Mouse (Mus musculus): ENCODE data around the gene Zfp637. TPM values are rescaled to one million over a fixed set of nuclear protein-coding genes. Genes with fewer than 3 reads are reported as not detected.
A peak's percentile ranks its signal among the peaks of the same experiment; 100 is the strongest.

Gene Zfp637
- polyA plus RNA-seq, 1 experiment from 2014 or later = 116 TPM

DNA sequence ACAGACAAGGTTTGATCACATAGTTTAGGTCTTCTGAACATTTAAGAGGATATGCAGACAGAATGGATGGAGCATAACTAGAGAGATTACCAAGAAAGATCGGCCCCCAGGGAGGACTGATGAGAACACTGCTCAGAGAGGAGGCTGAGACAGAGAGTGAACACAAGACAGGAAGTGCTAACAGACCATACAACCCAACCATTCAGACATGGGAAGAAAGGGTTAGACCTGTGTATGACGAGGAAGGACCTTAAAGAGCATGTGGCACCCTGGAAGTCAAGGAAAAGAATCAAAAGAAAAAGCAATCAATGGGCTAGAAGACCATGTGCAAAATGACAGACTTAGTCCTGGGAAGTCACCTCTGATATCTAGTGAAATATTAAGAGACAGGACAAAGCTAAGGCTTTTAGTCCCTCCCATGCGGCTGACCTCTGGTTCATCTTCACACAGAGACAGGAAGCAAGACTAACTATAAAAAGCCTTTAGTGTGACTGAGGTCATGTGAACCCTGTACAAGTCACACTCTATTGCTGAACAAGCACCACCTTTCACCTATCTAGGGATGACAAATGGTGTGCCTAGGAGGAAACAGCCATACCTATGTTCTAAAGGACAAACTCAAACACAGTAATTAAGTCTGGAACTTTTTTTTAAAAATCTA, 33.8 kb downstream of the Zfp637 start:
- Histone ChIP-seq H3K27ac (replicated peaks; ENCODE audit: low read depth, low read length) (no peak overlapping the region), H3K4me1 (ENCODE audit: control insufficient read depth, insufficient read depth, low read length) (no peaks in the 10 kb centered on the region), H3K27me3 (replicated peaks; ENCODE audit: control insufficient read depth, insufficient read depth, low read length) (no peaks in the 10 kb centered on the region), H3K9me3 (ENCODE audit: control insufficient read depth, low read length) (no peaks in the 10 kb centered on the region), H3K9ac (ENCODE audit: low read depth, low read length) (no peak overlapping the region), H3K4me3 (ENCODE audit: low read depth, low read length) (no peak overlapping the region), H3K4me2 (ENCODE audit: low read depth, low read length) (no peak overlapping the region), H3K36me3 (ENCODE audit: control insufficient read depth, insufficient read depth, low read length) (peaks cover 16% of the 10 kb centered on the region; the same call in 1 of the 2 replicates)
- ATAC-seq (ENCODE audit: low read depth) (no peak), DNase-seq (ENCODE audit: low spot score) (no peak)
- 74% methylated on average over 3 of the region's 3 CpGs for WGBS

- Histone ChIP-seq H3K4me3 (ENCODE audit: low read depth, low read length) (peak overlapping the region; percentile 58), H3K4me1 (ENCODE audit: control insufficient read depth, insufficient read depth, low read length) (peaks cover 7% of the 10 kb centered on the region; the same call in 1 of the 2 replicates), H3K9ac (ENCODE audit: low read depth, low read length) (peak overlapping the region; percentile 82), H3K36me3 (ENCODE audit: control insufficient read depth, insufficient read depth, low read length) (no peaks in the 10 kb centered on the region), H3K27me3 (replicated peaks; ENCODE audit: control insufficient read depth, insufficient read depth, low read length) (no peaks in the 10 kb centered on the region), H3K4me2 (ENCODE audit: low read depth, low read length) (peak overlapping the region; percentile 71), H3K27ac (replicated peaks; ENCODE audit: low read depth, low read length) (peak overlapping the region; percentile 99), H3K9me3 (ENCODE audit: control insufficient read depth, low read length) (no peaks in the 10 kb centered on the region)
- 15% methylated on average over 20 of the region's 26 CpGs for WGBS
- ATAC-seq (ENCODE audit: low read depth) = peak; percentile 89
- peak; percentile 96 for DNase-seq (ENCODE audit: low spot score)
Observed at GRCm38 (mm10) chr6:117878700-117879407, 37.9 kb downstream of the Zfp637 start.

- H3K9me3 ChIP-seq (ENCODE audit: control insufficient read depth, low read length) = no peaks in the 10 kb centered on the region
- H3K27me3 ChIP-seq (replicated peaks; ENCODE audit: control insufficient read depth, insufficient read depth, low read length) = no peaks in the 10 kb centered on the region
- H3K27ac ChIP-seq (replicated peaks; ENCODE audit: low read depth, low read length) = peak overlapping the region; percentile 99
- H3K4me3 ChIP-seq (ENCODE audit: low read depth, low read length) = peak overlapping the region; percentile 58
- peak overlapping the region; percentile 71 for H3K4me2 ChIP-seq (ENCODE audit: low read depth, low read length)
- H3K4me1 ChIP-seq (ENCODE audit: control insufficient read depth, insufficient read depth, low read length) = peaks cover 7% of the 10 kb centered on the region; the same call in 1 of the 2 replicates
- H3K36me3 ChIP-seq (ENCODE audit: control insufficient read depth, insufficient read depth, low read length) = no peaks in the 10 kb centered on the region
- under 1% methylated on average over 49 of the region's 67 CpGs for WGBS
- H3K9ac ChIP-seq (ENCODE audit: low read depth, low read length) = peak overlapping the region; percentile 82
- DNase-seq (ENCODE audit: low spot score) = peak; percentile 98
- ATAC-seq (ENCODE audit: low read depth) = peak; percentile 95
Observed at GRCm38 (mm10) chr6:117879408-117880115, 38.6 kb downstream of the Zfp637 start.

- H3K9ac ChIP-seq (ENCODE audit: low read depth, low read length) = peak overlapping the region; percentile 82
- H3K9me3 ChIP-seq (ENCODE audit: control insufficient read depth, low read length) = no peaks in the 10 kb centered on the region
- WGBS = 46% methylated on average over 3 of the region's 3 CpGs
- no peaks in the 10 kb centered on the region for H3K36me3 ChIP-seq (ENCODE audit: control insufficient read depth, insufficient read depth, low read length)
- peak; percentile 6 for DNase-seq (ENCODE audit: low spot score)
- peak overlapping the region; percentile 99 for H3K27ac ChIP-seq (replicated peaks; ENCODE audit: low read depth, low read length)
- no peak for ATAC-seq (ENCODE audit: low read depth)
- peak overlapping the region; percentile 58 for H3K4me3 ChIP-seq (ENCODE audit: low read depth, low read length)
- peaks cover 7% of the 10 kb centered on the region; the same call in 1 of the 2 replicates for H3K4me1 ChIP-seq (ENCODE audit: control insufficient read depth, insufficient read depth, low read length)
- H3K4me2 ChIP-seq (ENCODE audit: low read depth, low read length) = peak overlapping the region; percentile 71
- H3K27me3 ChIP-seq (replicated peaks; ENCODE audit: control insufficient read depth, insufficient read depth, low read length) = no peaks in the 10 kb centered on the region
Observed at GRCm38 (mm10) chr6:117880394-117880838, 39.4 kb downstream of the Zfp637 start.

DNA sequence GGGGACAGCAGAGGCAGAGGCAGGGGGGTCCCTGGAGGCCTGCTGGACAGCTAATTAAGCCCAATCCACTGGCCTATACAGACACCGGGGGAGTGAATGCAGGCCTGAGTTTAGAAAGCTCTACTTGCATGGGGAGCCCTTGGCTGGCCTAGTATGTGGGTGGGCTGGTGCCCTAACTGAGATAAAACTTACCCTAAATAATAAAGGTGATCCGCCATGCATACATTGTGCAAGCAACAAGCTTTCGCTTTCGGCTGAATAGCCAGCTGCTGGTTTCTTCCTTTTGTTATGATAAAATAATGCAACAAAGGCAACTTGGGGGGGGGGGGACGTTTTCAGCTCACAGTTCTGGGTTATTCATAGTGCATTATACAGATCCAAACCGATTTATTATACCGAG, 40.2 kb downstream of the Zfp637 start:
- 80% methylated on average over 7 of the region's 7 CpGs for WGBS

GRCm38 (mm10) chr6:117881997-117882396, 41.0 kb downstream of the Zfp637 start:
- WGBS = 59% methylated on average over 7 of the region's 7 CpGs

More for the DNA sequence above, 40.2 kb downstream of the Zfp637 start:
- DNase-seq (ENCODE audit: low spot score) (no peak), ATAC-seq (ENCODE audit: low read depth) (no peak)
- Histone ChIP-seq H3K27ac (replicated peaks; ENCODE audit: low read depth, low read length) (no peak overlapping the region), H3K4me2 (ENCODE audit: low read depth, low read length) (no peak overlapping the region), H3K4me3 (ENCODE audit: low read depth, low read length) (no peak overlapping the region), H3K9me3 (ENCODE audit: control insufficient read depth, low read length) (no peaks in the 10 kb centered on the region), H3K36me3 (ENCODE audit: control insufficient read depth, insufficient read depth, low read length) (no peaks in the 10 kb centered on the region), H3K27me3 (replicated peaks; ENCODE audit: control insufficient read depth, insufficient read depth, low read length) (no peaks in the 10 kb centered on the region), H3K4me1 (ENCODE audit: control insufficient read depth, insufficient read depth, low read length) (peaks cover 7% of the 10 kb centered on the region; the same call in 1 of the 2 replicates), H3K9ac (ENCODE audit: low read depth, low read length) (no peak overlapping the region)

DNA sequence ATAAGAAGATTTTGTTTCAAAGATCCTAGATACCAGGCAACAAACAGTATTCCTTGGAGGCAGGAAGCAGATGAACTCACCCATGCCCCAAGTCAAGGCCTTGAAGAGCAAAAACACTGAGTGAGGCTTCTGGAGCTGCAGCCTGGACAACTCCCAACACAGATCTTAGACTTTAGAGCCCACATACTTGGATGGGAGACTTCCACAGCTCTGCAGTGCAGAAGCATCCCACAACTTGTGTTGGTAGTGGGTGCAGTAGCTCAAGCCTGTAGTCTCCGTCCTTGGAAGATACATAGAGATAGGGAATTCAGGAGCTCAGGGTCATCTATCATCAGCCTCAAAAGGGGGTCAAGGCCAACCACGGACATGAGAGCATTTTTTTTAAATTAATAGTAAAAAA, 45.0 kb downstream of the Zfp637 start:
- DNase-seq (ENCODE audit: low spot score) = no peak
- H3K4me3 ChIP-seq (ENCODE audit: low read depth, low read length) = no peak overlapping the region
- H3K27ac ChIP-seq (replicated peaks; ENCODE audit: low read depth, low read length) = no peak overlapping the region
- no peak overlapping the region for H3K9ac ChIP-seq (ENCODE audit: low read depth, low read length)
- no peaks in the 10 kb centered on the region for H3K27me3 ChIP-seq (replicated peaks; ENCODE audit: control insufficient read depth, insufficient read depth, low read length)
- 79% methylated on average over 2 of the region's 2 CpGs for WGBS
- ATAC-seq (ENCODE audit: low read depth) = no peak
- no peaks in the 10 kb centered on the region for H3K36me3 ChIP-seq (ENCODE audit: control insufficient read depth, insufficient read depth, low read length)
- no peak overlapping the region for H3K4me2 ChIP-seq (ENCODE audit: low read depth, low read length)
- 0 out of 2 replicates have a peak, but pooled peaks cover under 1% of the 10 kb centered on the region for H3K4me1 ChIP-seq (ENCODE audit: control insufficient read depth, insufficient read depth, low read length)
- H3K9me3 ChIP-seq (ENCODE audit: control insufficient read depth, low read length) = no peaks in the 10 kb centered on the region

More at GRCm38 (mm10) chr6:117881997-117882396, 41.0 kb downstream of the Zfp637 start:
- Histone ChIP-seq H3K4me1 (ENCODE audit: control insufficient read depth, insufficient read depth, low read length) (peaks cover 7% of the 10 kb centered on the region; the same call in 1 of the 2 replicates), H3K27me3 (replicated peaks; ENCODE audit: control insufficient read depth, insufficient read depth, low read length) (no peaks in the 10 kb centered on the region), H3K9me3 (ENCODE audit: control insufficient read depth, low read length) (no peaks in the 10 kb centered on the region), H3K4me3 (ENCODE audit: low read depth, low read length) (no peak overlapping the region), H3K27ac (replicated peaks; ENCODE audit: low read depth, low read length) (no peak overlapping the region), H3K36me3 (ENCODE audit: control insufficient read depth, insufficient read depth, low read length) (no peaks in the 10 kb centered on the region), H3K4me2 (ENCODE audit: low read depth, low read length) (no peak overlapping the region), H3K9ac (ENCODE audit: low read depth, low read length) (no peak overlapping the region)
- ATAC-seq (ENCODE audit: low read depth) = no peak
- no peak for DNase-seq (ENCODE audit: low spot score)

- no peak overlapping the region for H3K27ac ChIP-seq (replicated peaks; ENCODE audit: low read depth, low read length)
- 89% methylated on average over 1 of the region's 1 CpGs for WGBS
- ATAC-seq (ENCODE audit: low read depth) = no peak
Observed at GRCm38 (mm10) chr6:117888032-117888431, 47.1 kb downstream of the Zfp637 start.

More at GRCm38 (mm10) chr6:117888032-117888431, 47.1 kb downstream of the Zfp637 start:
- Histone ChIP-seq H3K27me3 (replicated peaks; ENCODE audit: control insufficient read depth, insufficient read depth, low read length) (no peaks in the 10 kb centered on the region), H3K9ac (ENCODE audit: low read depth, low read length) (no peak overlapping the region), H3K9me3 (ENCODE audit: control insufficient read depth, low read length) (no peaks in the 10 kb centered on the region), H3K4me2 (ENCODE audit: low read depth, low read length) (no peak overlapping the region), H3K4me1 (ENCODE audit: control insufficient read depth, insufficient read depth, low read length) (no peaks in the 10 kb centered on the region), H3K36me3 (ENCODE audit: control insufficient read depth, insufficient read depth, low read length) (no peaks in the 10 kb centered on the region), H3K4me3 (ENCODE audit: low read depth, low read length) (no peak overlapping the region)
- no peak for DNase-seq (ENCODE audit: low spot score)

All from embryonic facial prominence, embryonic 14.5 days (tissue).